Mouse (Mus musculus): Measurements from ENCODE around the gene Slc25a42.

GRCm38 (mm10) chr8:70257456-70257855, 45.4 kb upstream of the Slc25a42 start:
- TF ChIP-seq CTCF (conservative IDR thresholded peaks at IDR 0.05; ENCODE audit: insufficient read depth, insufficient read length, low read depth, low read length) (no peak), POLR2A (IDR thresholded peaks at IDR 0.05; ENCODE audit: low read depth, low read length) (no peak)
